In the genomic region with DNA sequence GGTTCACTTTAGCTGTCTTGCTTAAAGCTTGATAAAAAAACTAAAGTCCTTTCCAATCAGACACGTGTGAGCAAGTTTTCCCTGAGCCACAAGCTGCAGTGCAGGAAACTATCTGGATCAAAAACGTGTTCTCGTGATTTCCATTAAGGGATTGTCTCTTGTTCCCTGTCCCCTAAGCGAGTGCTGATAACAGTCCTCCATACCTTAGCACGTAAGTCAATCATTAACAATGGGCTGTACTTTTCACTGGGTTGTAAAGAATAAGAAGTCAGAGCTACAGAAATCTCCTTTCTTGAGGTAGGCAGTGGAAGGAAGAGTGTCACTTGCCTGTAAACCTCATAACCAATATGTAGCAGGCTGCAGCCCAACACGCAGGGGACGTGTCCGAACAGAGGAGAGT, we compare ENCODE assay signal across 14 mouse cellular contexts.
"Had no signal": no experiment of that assay in that cellular context is flagged by ENCODE, and none has a peak within 500 bp of the region (broad histone marks: within the 10 kb centered on the region; RNA-seq: fewer than 3 reads in every experiment).

No protein-coding gene starts in this region.

- DNase-seq: kidney, postnatal 14 days; left cerebral cortex, postnatal 4 days; lung, adult 18-20 months; lung, postnatal 10 days; lung, postnatal 4 days; midbrain, embryonic 14.5 days; right cerebral cortex, postnatal 14 days; thymus, postnatal 36 days had no signal

- H3K4me2 ChIP-seq: limb, embryonic 13.5 days had no signal

- H3K9me3 ChIP-seq: limb, embryonic 13.5 days; midbrain, embryonic 10.5 days had no signal

- H3K27me3 ChIP-seq: limb, embryonic 13.5 days had no signal

- H3K27ac ChIP-seq: layer of hippocampus, adult 2 months; limb, embryonic 13.5 days; liver, embryonic 14.5 days; midbrain, embryonic 10.5 days had no signal

- H3K4me1 ChIP-seq: limb, embryonic 13.5 days; midbrain, embryonic 10.5 days had no signal

- H3K36me3 ChIP-seq: limb, embryonic 13.5 days; midbrain, embryonic 10.5 days had no signal

- H3K4me3 ChIP-seq: layer of hippocampus, adult 2 months; limb, embryonic 13.5 days; midbrain, embryonic 10.5 days had no signal

- ATAC-seq: hindbrain, embryonic 16.5 days; inflammation-experienced regulatory T-cells, adult 6 months had no signal

- H3K9ac ChIP-seq: limb, embryonic 13.5 days; liver, embryonic 14.5 days had no signal
